Mouse (Mus musculus) adrenal gland, adult 2 months (tissue): ENCODE results near the gene Olfr1243. TPM values are rescaled to one million over a fixed set of nuclear protein-coding genes. Genes with fewer than 3 reads are reported as not detected.
"Not testable (repeated sequence)": the region's sequence is repeated elsewhere in the genome, so short reads cannot be mapped to it uniquely, and the experiment has no call there.

Source experiments
- DNase-seq: peaks from one replicate; pipeline ENCODE4 v3.0.0; 2021
- long read RNA-seq: library from polyadenylated mRNA; stranded (forward); transcript quantifications from one replicate; pipeline ENCODE4 v2.0.0, GENCODE M21; 2021
- polyA plus RNA-seq: library from polyadenylated mRNA; depleted of rRNA; stranded (reverse); fragments of >200 nt; gene quantifications from 2 replicates; pipeline ENCODE4 v1.2.3, GENCODE M21; 2012; rRNA removed
- total RNA-seq, 2 experiments: library from RNA; stranded (reverse); gene quantifications; 2 replicates each; pipeline ENCODE4 v1.2.3; 2021

Gene Olfr1243
- not detected for total RNA-seq
- not detected in 2 replicates for polyA plus RNA-seq
- long read RNA-seq: 0 reads

- DNase-seq: no peak
Observed at GRCm38 (mm10) chr2:89531387-89531786, at the start of gene Olfr1243. Gene Olfr1243 (minus strand): TSS chr2:89531487.

- no peak for DNase-seq
Observed at GRCm38 (mm10) chr2:89578347-89578746, 47.1 kb upstream of the Olfr1243 start, which contains the start of gene Olfr1245. Gene Olfr1245 (minus strand): TSS chr2:89578447.

- not testable (repeated sequence) for DNase-seq
Observed at GRCm38 (mm10) chr2:89562706-89563105, 31.4 kb upstream of the Olfr1243 start.

GRCm38 (mm10) chr2:89544516-89544915, 13.2 kb upstream of the Olfr1243 start:
- no peak for DNase-seq

GRCm38 (mm10) chr2:89539923-89540322, 8.6 kb upstream of the Olfr1243 start:
- DNase-seq: no peak

- no peak for DNase-seq
Observed at GRCm38 (mm10) chr2:89498235-89498634, 33.1 kb downstream of the Olfr1243 start, which contains the start of gene Olfr1242. Gene Olfr1242 (minus strand): TSS chr2:89498335.

GRCm38 (mm10) chr2:89487026-89487425, 44.3 kb downstream of the Olfr1243 start, which contains the start of gene Olfr1241:
Gene Olfr1241 (minus strand): TSS chr2:89487126.
- DNase-seq: no peak

Other genes starting within 250 kb of the Olfr1243 start
- gene Olfr1229, start 243.5 kb downstream of the Olfr1243 start, total RNA-seq: not detected
- gene Olfr1229, start 243.5 kb downstream of the Olfr1243 start, polyA plus RNA-seq: not detected in 2 replicates
- gene Olfr1230, start 234.2 kb downstream of the Olfr1243 start, total RNA-seq: not detected
- gene Olfr1230, start 234.2 kb downstream of the Olfr1243 start, polyA plus RNA-seq: not detected in 2 replicates
- not detected for gene Olfr1231, start 224.4 kb downstream of the Olfr1243 start, total RNA-seq
- gene Olfr1231, start 224.4 kb downstream of the Olfr1243 start, polyA plus RNA-seq: not detected in 2 replicates
- gene Olfr1232, start 201.8 kb downstream of the Olfr1243 start, total RNA-seq: not detected
- gene Olfr1232, start 201.8 kb downstream of the Olfr1243 start, polyA plus RNA-seq: not detected in 2 replicates
- not detected for gene Olfr1233, start 189.1 kb downstream of the Olfr1243 start, total RNA-seq
- not detected in 2 replicates for gene Olfr1233, start 189.1 kb downstream of the Olfr1243 start, polyA plus RNA-seq
- not detected for gene Olfr1234, start 166.6 kb downstream of the Olfr1243 start, total RNA-seq
- gene Olfr1234, start 166.6 kb downstream of the Olfr1243 start, polyA plus RNA-seq: not detected in 2 replicates
- not detected for gene Olfr1238, start 121.8 kb downstream of the Olfr1243 start, total RNA-seq
- not detected in 2 replicates for gene Olfr1238, start 121.8 kb downstream of the Olfr1243 start, polyA plus RNA-seq
- not detected for gene Olfr1239, start 111.1 kb downstream of the Olfr1243 start, total RNA-seq
- not detected in 2 replicates for gene Olfr1239, start 111.1 kb downstream of the Olfr1243 start, polyA plus RNA-seq
- gene Olfr1240, start 88.5 kb downstream of the Olfr1243 start, total RNA-seq: not detected
- not detected in 2 replicates for gene Olfr1240, start 88.5 kb downstream of the Olfr1243 start, polyA plus RNA-seq
- gene Olfr1241, start 44.4 kb downstream of the Olfr1243 start, total RNA-seq: not detected
- not detected in 2 replicates for gene Olfr1241, start 44.4 kb downstream of the Olfr1243 start, polyA plus RNA-seq
- gene Olfr1242, start 33.2 kb downstream of the Olfr1243 start, total RNA-seq: not detected
- gene Olfr1242, start 33.2 kb downstream of the Olfr1243 start, polyA plus RNA-seq: not detected in 2 replicates
- gene Olfr1245, start 47.0 kb upstream of the Olfr1243 start, total RNA-seq: not detected
- not detected in 2 replicates for gene Olfr1245, start 47.0 kb upstream of the Olfr1243 start, polyA plus RNA-seq
- gene Olfr1246, start 61.7 kb upstream of the Olfr1243 start, total RNA-seq: not detected
- not detected in 2 replicates for gene Olfr1246, start 61.7 kb upstream of the Olfr1243 start, polyA plus RNA-seq
- gene Olfr1247, start 82.6 kb upstream of the Olfr1243 start, total RNA-seq: not detected
- gene Olfr1247, start 82.6 kb upstream of the Olfr1243 start, polyA plus RNA-seq: not detected in 2 replicates
- not detected for gene Olfr1248, start 86.8 kb upstream of the Olfr1243 start, total RNA-seq
- gene Olfr1248, start 86.8 kb upstream of the Olfr1243 start, polyA plus RNA-seq: not detected in 2 replicates
- gene Olfr1249, start 103.5 kb upstream of the Olfr1243 start, total RNA-seq: not detected
- gene Olfr1249, start 103.5 kb upstream of the Olfr1243 start, polyA plus RNA-seq: not detected in 2 replicates
- gene Olfr1250, start 130.0 kb upstream of the Olfr1243 start, total RNA-seq: not detected
- not detected in 2 replicates for gene Olfr1250, start 130.0 kb upstream of the Olfr1243 start, polyA plus RNA-seq
- gene Olfr1251, start 140.4 kb upstream of the Olfr1243 start, total RNA-seq: not detected
- gene Olfr1251, start 140.4 kb upstream of the Olfr1243 start, polyA plus RNA-seq: not detected in 2 replicates
- not detected for gene Olfr1252, start 193.5 kb upstream of the Olfr1243 start, total RNA-seq
- not detected in 2 replicates for gene Olfr1252, start 193.5 kb upstream of the Olfr1243 start, polyA plus RNA-seq
- gene Olfr1253, start 225.6 kb upstream of the Olfr1243 start, total RNA-seq: not detected
- not detected in 2 replicates for gene Olfr1253, start 225.6 kb upstream of the Olfr1243 start, polyA plus RNA-seq